Mouse (Mus musculus): ENCODE measurements around the gene Rasal1. TPM values are rescaled to one million over a fixed set of nuclear protein-coding genes. Genes with fewer than 3 reads are reported as not detected.
A peak's percentile ranks its signal among the peaks of the same experiment; 100 is the strongest.

Rasal1 gene
- total RNA-seq, 2 experiments from 2014 or later = not detected

- peak; percentile 79 to 88 for DNase-seq
- intact Hi-C loops (cut with DNase I) = loop anchor here (1.0 kb wide), 1 partner anchor 53 kb away; no protein-coding TSS in a partner anchor
Measured at GRCm38 (mm10) chr5:120620375-120621077, 28.1 kb upstream of the Rasal1 start.

DNA sequence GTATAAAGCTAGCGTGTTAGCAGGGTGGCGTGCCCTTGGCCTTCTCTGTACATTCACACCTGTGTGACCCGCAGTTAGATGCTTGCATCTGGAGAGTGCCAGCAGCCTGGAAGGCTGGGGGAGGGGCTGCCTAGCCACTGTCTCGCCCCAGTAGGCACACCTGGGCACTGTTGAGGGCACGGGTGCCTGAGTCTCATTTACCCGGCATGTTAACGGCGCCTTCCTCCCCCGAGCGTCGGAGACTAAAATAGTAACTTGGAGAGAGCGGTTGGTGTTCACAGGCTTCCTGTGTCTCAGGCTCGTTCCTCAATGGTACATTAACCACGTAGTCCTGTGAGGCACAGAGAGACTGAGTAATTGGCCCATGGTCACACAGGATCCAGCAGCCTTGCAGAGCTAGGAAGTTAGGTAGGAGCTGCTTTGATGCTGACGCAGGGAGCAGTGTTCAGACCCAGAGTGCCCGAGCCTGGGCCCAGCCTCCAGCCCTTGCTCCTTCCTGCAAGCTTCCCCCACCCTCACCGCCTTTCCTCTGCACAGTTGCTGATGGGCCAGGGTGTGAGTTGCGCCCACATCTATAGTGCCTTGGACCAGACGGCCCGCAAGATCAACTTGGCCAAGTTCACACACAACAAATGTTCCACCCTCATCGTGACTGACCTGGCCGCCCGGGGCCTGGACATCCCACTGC, 27.4 kb upstream of the Rasal1 start:
- intact Hi-C loops (cut with DNase I) = no loop called here
- no peak for DNase-seq

DNA sequence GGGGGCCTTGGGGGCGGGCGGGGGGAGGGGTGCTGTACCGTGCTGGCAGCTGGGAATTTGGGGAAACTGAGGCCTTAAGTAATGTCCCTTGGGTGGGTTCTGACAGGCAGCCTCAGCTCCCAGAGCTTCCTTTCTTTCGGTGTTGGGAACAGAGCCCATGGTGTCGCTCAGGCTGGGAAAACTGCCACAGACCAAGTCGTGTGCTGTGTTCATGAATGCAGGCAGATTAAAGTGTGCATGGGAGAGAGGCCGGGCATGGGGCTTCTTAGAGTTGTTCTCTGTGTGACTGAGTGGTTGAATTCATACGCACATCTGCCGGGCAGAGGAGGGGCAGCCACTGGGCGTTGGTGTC, 26.8 kb upstream of the Rasal1 start:
- DNase-seq = no peak
- intact Hi-C loops (cut with DNase I) = no loop called here

DNA sequence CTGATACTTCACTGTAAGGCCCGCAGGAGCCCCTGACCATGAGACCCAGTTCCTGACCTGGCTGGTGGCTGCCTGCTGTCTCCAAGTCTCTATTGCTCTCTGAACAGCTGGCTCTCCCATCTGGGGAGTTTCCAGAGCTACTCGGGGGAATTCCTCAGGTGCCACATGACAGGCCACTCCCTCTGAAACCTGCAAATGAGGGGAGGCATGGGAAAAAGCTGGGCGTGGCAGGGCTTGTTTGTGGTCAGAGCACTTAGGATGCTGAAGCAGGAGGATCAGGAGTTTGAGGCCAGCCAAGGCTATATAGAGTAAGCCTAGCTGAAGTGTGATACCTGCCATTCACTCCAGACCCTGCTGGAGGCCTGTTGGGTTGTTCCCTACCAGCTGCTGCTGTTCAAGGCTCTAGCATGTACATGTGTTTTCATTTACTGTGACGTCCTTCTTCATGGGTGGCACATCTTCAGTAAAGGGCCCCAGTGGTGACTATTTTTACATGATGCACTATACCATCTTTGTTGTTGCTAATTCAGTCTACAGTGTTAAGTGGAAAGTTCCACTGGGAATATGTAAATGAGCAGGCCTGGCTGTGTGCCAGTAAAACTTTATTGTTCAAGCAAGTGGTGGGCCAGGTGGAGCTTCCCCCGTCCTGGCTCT, 26.3 kb upstream of the Rasal1 start:
- DNase-seq = no peak
- intact Hi-C loops (cut with DNase I) = no loop called here

DNA sequence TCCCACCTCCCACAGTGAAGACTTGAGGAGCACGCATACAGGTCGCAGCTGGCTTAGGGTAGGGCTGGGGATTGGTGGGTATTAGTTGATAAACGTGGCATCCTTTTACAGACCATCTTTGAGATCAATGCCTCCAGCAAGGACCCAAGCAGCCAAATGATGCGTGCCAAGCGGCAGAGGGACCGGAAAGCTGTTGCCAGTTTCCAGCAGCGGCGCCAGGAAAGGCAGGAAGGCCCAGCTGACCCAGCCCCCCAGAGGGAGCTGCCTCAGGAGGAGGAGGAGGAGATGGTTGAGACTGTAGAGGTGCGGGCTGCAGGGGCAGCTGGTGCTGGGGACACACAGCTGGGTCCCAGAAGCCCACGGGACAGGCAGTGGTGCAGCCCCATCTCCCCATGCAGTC, 24.2 kb upstream of the Rasal1 start:
- no peak for DNase-seq
- intact Hi-C loops (cut with DNase I) = no loop called here

DNA sequence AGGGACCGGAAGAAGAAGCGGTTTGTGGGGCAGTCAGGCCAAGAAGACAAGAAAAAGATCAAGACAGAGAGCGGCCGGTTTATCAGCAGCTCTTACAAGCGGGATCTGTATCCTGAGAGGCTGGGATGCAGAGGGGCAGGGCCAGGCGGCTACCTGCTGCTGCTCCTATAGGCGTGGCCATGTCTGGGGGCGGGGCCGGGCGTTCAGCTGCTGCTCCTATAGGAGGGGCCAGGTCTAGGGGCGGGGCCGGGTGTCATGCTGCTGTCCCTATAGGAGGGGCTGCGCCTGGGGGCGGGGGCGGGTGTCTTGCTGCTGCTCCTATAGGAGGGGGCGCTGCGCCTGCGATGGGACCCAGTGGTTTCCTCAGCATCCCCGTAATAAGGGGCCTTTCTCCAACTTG, 22.2 kb upstream of the Rasal1 start:
- no peak for DNase-seq
- intact Hi-C loops (cut with DNase I) = no loop called here

DNA sequence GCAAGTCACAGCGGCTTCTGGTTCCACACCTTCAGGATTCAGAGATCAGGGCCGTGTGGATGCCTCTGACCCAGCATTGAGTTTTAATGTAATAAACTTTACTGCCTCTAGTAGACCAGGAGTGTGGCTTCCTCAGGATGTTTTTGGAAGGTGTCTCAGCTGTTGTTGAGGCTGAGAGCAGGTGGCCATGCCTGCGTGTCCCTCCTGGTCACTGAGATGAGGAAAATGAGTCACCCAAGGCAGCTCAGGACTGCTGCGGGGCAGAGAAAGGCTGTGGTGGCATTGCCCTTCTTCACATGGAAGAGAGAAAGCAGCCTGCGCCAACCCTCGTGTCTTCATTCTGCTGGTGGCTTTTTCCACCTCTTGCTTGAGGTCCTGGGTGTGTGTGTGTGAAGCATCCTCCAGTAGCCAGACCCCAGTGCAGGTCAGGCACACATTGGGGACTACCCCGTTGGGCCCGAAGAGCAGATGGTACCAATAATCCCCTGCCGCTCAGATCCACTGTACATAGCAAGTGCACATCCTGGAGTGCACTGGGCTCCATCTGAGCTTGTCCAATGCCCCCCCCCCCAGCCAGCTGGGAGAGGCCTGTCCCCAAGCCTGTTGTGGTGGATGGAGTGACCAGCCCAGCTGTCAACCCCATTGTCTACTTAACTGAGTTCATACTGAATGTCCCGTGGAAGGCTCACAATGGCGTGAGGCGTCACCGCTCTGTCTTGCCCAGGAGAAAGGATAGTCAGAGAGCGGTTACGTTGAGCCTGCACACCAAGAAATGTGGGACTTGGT, 20.9 kb upstream of the Rasal1 start:
- no peak for DNase-seq
- intact Hi-C loops (cut with DNase I) = no loop called here

- peak in 1 of 2 experiments; percentile 35 for DNase-seq
Measured at GRCm38 (mm10) chr5:120628624-120629023, 20.0 kb upstream of the Rasal1 start.

DNA sequence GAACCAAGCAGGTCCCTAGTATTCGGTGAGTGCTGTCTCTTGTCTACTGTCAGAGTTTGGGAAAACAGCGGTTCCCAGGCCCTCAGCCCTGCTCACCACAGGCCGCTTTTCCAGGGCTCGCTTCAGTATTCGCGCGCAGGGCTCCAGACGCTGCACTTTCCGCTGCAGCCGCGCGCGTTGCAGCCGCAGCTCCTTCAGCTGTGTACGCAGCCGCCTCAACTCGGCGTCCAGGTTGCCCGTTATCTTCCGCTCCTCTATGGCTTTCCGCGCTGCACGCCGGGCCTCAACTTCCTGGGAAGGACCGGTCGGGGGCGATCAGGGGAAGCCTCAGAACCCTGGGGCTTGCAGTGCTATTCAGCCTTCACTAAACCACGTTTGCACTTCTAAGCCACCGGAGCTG, 17.5 kb upstream of the Rasal1 start:
- intact Hi-C loops (cut with DNase I) = no loop called here
- no peak for DNase-seq

More at GRCm38 (mm10) chr5:120628624-120629023, 20.0 kb upstream of the Rasal1 start:
- intact Hi-C loops (cut with DNase I) = no loop called here

GRCm38 (mm10) chr5:120631892-120632291, 16.7 kb upstream of the Rasal1 start:
- DNase-seq = no peak
- intact Hi-C loops (cut with DNase I) = no loop called here

DNA sequence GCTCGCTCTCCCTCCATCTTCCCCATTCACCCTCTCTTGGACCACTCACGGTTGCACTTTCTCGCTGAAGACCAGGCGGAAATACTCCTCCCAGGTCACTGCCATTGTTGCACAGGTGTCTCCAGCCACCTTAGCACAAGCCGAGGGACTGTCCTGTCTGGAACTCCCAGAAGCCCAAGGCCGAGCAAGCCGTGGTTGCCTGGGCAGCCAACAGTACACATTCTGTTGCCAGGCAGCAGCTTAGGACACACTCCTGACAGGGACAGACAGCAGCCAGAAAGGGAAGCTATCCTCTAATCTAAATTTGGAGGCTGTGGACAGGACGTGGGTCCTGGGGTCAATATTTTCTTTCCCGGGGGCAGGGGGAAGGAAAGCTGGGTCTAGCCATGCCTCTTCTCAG, 14.5 kb upstream of the Rasal1 start, which contains the start of gene Cfap73:
Cfap73 (minus strand) TSS at position 105 of the 400 bp plus-strand sequence.
- DNase-seq = no peak
- intact Hi-C loops (cut with DNase I) = no loop called here

DNA sequence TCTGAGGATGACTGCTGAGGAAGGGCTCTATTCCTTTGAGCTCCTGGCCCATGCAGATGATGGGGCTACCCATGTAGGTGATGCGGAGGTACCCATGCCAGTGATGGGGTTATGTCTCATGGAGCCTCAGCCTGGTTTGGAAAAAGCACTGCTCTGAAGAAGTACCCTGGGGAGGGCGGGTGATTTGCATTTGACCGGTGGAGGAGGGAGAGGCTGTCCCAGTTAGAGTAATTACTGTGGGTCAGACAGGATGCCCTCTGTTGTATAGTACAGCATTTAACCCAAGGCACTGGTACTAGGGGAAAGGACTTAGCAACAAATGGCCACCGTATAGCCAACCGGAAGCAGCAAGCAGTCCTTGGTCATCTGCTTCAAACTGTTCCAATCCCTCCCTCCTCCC, 13.8 kb upstream of the Rasal1 start:
- intact Hi-C loops (cut with DNase I) = no loop called here
- DNase-seq = no peak

DNA sequence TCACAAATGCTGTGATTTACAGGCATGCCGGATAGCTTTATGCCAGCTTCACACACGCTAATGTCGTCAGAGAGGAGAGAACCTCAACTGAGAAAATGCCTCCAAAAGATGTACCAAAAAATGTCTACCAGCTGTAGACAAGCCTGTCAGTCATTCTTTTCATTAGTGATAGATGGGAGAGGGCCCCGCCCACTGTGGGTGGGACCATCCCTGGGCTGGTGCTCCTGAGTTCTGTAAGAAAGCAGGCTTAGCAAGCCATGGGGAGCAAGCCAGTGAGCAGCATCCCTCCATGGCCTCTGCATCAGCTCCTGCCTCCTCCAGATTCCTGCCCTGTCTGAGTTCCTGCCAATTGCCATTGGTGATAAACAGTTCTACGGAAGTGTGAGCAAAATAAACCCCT, 13.0 kb upstream of the Rasal1 start:
- DNase-seq = no peak
- intact Hi-C loops (cut with DNase I) = no loop called here

GRCm38 (mm10) chr5:120640094-120640493, 8.5 kb upstream of the Rasal1 start:
- intact Hi-C loops (cut with DNase I) = no loop called here
- no peak for DNase-seq

DNA sequence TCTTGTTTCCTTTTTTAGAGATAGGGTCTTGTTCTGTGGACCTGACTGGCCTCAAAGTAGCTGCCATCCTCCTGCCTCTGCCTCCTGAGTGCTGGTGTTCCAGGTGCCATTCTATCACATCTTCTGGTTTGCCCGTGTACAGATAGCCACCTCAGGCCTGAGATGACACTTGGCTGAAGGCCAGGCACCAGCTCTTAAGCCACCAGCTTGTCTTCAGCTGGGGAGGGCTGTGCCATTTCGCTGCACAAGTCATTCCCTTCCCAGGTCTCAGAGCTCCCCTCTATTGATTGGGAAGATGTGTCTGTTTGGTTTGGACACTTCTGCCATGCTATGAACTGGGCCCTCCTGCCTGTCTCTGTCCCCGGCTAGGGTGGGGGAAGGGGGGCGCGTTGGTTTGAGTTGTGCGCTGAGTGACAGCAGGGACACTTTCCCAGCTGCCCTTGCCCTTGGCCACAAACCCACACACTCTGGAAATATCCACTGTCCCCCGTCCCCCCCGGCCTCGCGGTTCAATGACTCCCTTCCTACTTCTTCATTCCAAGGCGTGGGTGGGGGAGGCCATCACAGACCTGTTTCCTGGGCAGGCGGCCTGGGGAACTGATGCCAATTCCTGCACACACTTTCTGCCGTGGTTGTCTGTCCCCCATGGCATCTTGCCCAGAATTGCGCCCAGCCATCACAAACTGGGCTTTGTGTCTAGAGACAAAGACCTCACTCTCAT, 5.1 kb upstream of the Rasal1 start:
- DNase-seq = no peak
- intact Hi-C loops (cut with DNase I) = no loop called here

GRCm38 (mm10) chr5:120644227-120644626, 4.4 kb upstream of the Rasal1 start:
- no peak for DNase-seq
- intact Hi-C loops (cut with DNase I) = no loop called here

GRCm38 (mm10) chr5:120645851-120646250, 2.8 kb upstream of the Rasal1 start:
- DNase-seq = peak in 1 of 2 experiments; percentile 42

GRCm38 (mm10) chr5:120647361-120647760, 1.3 kb upstream of the Rasal1 start:
- DNase-seq = no peak
- intact Hi-C loops (cut with DNase I) = no loop called here

More at GRCm38 (mm10) chr5:120645851-120646250, 2.8 kb upstream of the Rasal1 start:
- intact Hi-C loops (cut with DNase I) = no loop called here

- intact Hi-C loops (cut with DNase I) = no loop called here
- no peak for DNase-seq
Measured at GRCm38 (mm10) chr5:120647814-120648491, 659 bp upstream of the Rasal1 start.

Data from heart, postnatal 36 days (tissue).